Mouse (Mus musculus) WW6 (cell line): ENCODE results near the gene Sox5.

Experiments
- DNase-seq: peaks from one replicate; pipeline ENCODE4 v3.0.0-alpha.2; 2013; ENCODE audit warnings: low read depth, low spot score

The Sox5 gene

DNA sequence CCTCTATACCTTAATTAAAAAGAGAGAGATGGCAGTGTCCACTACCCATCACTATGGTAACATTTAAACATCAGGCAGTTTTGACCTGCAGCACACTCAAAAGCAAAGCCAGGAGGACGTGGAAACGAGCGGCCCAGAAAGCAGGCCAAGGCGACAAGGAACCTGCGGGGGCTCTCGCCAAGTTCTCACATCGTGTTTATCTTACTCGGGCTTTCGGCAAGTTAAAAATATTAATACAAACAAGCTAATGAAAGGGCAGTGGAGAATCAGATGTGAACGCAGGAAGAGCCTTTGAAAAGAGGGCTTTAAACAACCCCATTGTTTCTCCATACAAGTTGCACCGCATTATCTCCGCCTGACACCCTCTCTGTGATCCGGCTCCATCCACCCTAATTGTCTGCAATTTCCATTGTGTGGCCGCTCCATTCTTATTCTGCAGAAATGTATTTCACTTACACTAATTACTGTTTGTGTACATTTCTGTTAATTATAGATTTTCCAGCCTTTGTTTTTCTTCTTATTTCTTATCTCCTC is 444.3 kb downstream of the Sox5 start:
- no peak for DNase-seq

DNA sequence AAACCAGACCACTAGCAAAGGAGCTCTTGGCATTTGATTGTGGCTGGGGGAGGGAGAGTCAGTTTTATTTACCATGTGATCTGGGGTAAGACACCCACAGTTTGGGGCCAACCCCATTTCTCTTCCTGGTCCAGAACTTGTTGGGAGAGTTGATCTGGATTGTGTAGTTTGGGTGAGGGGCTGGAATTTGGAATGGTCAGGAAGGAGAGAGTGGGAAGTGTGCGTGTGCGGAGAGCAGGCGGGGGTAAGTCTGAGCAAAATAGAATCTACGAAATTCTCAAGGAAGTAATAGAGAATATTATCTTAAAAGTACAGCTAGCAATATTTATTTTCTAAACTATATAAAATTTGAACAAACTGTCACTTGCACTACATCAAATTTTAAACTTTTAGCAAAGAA is 445.0 kb downstream of the Sox5 start:
- DNase-seq: no peak

- no peak for DNase-seq
Observed at GRCm38 (mm10) chr6:144333146-144333545, 448.6 kb downstream of the Sox5 start.

GRCm38 (mm10) chr6:144332027-144332426 is 449.8 kb downstream of the Sox5 start:
- DNase-seq: no peak

DNA sequence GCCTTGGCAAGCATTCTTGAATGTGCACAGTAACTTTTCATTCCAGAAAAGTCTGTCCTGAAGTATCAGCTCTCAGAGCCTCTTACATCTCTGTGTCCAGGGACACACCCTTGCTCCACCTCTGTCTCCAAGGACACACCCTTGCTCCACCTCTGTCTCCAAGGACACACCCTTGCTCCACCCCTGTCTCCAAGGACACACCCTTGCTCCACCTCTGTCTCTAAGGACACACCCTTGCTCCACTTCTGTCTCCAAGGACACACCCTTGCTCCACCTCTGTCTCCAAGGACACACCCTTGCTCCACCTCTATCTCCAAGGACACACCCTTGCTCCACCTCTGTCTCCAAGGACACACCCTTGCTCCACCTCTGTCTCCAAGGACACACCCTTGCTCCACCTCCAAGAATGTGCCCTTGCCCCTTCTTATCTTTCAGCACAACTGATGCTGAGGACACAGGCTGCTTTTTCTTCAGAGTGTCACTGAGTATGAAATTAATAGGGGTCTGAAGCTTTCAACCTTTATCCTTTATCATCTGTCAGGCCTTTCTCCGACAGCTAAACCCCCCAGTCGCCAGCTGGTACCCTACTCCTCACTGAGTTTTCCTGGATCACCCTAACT is 452.4 kb downstream of the Sox5 start:
- no peak for DNase-seq

DNA sequence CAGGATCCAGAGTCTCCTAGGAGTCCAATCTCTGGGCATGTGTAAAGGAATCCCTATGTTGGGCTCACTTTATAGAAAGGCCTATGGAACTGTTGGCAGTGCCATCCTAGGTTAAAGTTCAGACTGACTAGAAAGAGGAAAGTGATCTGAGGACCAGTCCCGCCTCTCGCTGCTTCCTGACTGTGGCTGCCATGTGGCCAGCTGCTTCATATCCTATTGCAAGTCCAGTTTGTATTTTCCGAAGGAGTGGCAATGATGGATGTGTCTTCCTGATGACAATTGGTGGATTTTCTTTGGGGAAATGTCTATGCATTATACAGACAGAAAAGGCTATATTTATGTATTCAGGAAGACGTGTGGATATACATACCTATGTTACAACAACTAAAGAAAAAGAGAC is 453.0 kb downstream of the Sox5 start:
- DNase-seq: no peak

DNA sequence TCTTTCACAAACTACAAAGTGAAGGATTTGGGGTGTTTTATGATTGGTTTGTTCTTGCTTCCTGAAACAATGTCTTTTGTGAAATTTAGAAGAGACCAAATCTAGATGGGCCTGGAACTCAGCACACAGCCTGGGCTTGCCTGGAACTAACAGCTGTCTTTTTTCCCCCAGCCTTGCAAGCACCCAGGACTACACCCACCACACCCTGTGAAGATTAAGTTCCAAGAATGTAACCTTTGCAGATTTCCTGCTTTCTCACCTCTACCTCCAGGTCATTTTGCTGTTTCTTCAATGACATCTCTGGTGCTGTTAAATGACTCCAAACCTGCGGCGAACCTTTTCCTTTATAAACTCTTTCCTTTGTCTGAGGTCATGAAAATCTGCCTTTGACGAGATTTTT is 455.0 kb downstream of the Sox5 start:
- no peak for DNase-seq

- no peak for DNase-seq
Observed at GRCm38 (mm10) chr6:144323372-144323771, 458.4 kb downstream of the Sox5 start.

DNA sequence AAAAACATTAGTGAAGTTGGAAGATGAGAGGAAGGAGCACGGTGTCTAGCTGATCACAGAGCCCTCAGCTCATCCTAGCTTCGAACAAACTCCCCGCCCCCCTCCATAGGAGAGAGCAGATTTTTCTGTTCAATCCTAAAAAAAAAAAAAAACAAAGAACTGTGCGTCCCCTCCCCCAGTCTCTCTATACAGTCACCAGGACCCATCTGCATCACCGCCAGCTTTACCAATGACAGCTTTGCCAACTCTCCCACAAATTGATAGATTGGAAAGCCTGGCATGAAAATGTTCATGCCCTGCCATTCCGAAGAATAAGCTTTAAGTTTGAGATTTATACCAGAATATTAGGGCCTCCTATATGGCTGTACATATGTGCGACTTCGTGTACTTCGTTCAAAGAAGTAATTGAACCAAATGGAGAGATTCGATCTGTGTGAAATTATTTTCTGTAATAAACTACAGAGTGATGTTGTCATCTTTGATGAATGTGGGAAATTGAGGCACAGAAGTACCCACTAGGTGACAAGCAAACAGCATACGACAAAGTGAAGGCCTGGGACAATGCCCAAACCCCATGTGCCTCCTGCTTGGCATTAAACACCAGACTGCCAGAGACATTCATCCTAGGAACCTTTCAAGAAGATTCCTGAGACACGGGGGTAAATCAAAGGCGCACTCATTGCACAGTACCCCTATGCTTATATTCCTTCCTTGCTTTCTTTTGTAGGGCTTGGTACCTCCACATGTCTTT is 459.3 kb downstream of the Sox5 start:
- no peak for DNase-seq

DNA sequence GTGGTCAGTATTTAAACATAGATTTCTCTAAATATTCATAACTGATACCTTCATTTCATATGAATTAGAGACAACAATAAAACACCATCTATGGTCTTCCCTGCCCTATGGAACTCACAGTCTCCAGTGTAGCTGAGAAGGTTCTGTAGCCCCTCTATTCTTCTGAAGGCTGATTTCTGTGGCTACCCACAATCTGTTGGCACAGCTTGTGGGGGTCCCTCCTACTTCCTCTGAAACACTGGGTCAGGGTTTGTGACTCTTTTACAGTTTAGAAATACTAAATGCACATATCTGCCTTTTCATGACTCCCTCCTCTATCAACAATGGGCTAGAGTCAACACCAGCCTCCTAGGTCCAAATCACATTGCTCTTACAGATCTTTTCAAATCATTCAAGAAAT is 461.4 kb downstream of the Sox5 start:
- no peak for DNase-seq

DNA sequence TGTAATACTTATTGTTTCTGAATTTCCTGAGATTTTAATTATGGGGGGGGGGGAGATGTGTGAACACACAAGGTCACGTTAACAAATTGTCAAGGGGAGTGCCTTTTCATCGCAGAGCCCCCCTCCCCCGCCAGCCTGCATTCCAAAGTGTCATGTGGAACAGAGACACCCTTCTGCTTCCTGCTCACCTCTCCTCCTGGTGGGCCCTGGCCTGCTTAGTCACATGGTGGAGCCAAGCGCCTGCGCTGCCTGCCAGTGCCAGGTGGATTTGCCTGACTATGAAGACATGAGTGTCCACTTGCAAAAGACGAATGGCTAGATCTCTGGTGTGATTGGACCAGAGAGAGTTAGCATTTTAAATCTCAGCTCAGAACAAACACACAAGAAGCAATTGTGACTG is 462.1 kb downstream of the Sox5 start:
- no peak for DNase-seq

- no peak for DNase-seq
Observed at GRCm38 (mm10) chr6:144312781-144313754, 468.7 kb downstream of the Sox5 start.

DNA sequence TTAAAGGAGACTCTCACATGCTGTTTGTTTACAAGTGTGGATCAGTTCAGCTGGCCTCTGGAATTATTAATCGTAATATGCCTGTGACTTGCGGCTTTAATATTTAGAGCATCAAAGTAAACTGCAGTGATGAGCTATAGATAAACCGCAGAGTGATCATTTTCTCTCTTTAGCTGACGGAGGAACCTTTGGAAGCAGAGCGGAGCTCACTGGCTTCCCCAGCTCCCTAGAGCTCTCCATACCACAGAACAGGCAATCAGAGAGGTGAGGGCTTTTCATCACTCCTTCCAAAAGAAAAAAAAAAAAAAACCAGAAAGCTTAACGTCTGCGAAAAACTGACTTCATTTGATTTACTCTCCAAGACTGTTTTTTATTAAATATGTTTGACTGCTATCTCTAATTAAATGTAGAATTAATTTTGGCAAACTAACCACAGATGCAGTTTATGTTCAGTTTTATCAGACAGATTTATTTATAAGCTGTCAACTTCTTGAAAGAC is 469.4 kb downstream of the Sox5 start:
- DNase-seq: no peak

GRCm38 (mm10) chr6:144311754-144312153 is 470.0 kb downstream of the Sox5 start:
- no peak for DNase-seq

DNA sequence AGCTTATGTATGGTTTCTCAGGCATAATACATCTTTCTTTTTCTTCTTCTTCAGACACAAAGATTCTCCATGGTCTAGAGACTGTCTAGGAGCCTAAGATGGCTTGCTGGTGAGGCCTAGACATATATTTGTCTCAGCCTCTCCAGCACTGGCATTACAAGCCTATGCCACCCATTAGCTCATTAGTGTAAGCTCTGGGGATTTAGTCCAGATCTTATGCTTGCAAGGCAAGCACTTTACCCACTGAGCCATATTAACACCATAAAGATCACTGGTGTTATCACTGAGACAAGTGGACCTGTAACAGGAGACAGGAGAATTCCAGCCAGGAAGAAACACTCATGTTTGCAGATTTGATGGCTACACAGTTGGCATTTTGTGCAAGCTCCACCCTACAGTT is 472.6 kb downstream of the Sox5 start:
- no peak for DNase-seq

DNA sequence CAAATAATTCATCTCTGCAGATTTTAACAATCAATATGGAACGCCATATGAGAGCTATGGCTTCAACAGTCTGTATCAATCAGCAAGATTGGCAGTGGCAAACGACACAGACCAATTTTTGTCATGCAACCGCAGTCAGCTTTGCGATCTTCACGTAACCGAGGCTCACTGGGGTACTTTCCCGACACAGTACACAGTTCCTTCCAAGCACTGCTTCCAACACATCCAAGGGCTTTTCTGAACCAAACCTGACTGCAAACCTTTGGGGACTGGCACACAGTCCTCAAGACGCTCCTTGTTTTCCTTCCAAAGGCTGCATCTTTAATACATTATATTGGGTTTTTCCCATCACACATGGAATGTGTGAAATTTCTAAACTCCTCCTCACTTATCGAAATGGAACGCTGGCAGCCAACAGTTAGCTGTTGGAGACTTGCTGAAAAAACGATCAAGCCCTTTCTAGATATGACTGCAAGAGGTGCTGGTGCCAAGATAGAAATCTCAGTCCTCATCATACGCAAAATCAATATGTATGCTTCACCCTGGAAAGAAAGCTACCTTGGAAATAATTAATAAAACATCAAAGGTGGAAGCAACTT is 474.1 kb downstream of the Sox5 start:
- no peak for DNase-seq

DNA sequence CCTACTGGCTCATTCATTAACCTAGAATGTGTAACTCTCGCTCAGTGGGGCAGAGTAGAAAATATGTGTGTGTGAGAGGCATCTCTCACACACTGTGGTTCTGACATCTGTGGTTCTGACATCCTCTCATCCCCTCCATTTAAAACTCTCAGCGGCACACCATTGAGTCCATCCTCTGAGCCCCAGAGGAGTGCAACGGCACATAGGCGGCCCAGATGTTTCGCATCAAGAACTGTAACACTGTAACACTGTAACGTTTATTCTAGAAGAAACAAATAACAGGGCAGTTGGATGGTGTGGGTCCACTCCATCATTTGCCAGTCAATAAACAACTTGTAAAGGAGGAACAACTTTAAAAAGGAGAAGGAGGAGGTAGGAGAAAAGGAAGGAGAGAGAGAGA is 479.0 kb downstream of the Sox5 start:
- no peak for DNase-seq

- DNase-seq: no peak
Observed at GRCm38 (mm10) chr6:144301082-144301481, 480.7 kb downstream of the Sox5 start.

GRCm38 (mm10) chr6:144299503-144299858 is 482.3 kb downstream of the Sox5 start:
- no peak for DNase-seq

DNA sequence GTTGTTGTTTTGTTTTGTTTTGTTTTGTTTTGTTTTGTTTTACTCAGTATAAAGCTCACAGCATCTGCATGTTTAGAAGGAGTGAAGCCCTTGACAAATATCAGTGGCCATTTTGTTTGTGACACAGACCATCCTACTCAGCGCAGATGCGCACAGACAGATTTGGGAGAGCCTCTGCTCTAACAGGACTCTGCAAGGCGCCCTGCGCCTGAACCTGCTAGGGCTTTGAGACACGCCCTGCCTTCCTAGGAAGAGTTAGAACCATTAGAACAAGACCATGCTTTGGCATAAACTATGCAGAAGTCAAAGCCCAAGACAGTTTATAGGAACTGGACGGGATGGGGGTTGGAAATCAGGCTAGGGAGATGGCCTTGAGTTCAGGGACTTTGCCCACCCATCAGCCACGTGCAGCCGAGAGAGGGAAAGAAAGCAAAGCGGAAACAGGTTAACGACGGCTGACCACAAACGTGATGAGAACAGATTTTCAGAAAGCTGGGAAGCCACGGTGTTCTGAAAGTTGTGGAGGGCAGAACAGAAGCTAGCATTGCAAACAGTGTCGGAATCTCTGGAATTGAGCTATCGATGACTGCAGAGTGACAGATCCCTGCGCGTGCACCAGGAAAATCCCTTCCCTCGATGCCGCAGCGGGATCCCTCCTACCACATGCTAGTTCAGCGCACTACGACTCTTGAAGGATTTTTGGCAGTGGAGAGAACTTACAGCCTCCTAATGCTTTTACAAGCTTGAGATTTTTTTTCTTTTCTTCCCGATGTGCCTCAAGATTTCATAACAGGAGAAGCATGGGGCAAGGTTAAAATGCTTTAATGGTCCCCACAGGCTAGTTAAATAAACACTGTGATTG is 482.9 kb downstream of the Sox5 start:
- DNase-seq: no peak

GRCm38 (mm10) chr6:144297846-144298245 is 483.9 kb downstream of the Sox5 start:
- no peak for DNase-seq
